ENCODE assay signal across 9 mouse cellular contexts in the genomic region with DNA sequence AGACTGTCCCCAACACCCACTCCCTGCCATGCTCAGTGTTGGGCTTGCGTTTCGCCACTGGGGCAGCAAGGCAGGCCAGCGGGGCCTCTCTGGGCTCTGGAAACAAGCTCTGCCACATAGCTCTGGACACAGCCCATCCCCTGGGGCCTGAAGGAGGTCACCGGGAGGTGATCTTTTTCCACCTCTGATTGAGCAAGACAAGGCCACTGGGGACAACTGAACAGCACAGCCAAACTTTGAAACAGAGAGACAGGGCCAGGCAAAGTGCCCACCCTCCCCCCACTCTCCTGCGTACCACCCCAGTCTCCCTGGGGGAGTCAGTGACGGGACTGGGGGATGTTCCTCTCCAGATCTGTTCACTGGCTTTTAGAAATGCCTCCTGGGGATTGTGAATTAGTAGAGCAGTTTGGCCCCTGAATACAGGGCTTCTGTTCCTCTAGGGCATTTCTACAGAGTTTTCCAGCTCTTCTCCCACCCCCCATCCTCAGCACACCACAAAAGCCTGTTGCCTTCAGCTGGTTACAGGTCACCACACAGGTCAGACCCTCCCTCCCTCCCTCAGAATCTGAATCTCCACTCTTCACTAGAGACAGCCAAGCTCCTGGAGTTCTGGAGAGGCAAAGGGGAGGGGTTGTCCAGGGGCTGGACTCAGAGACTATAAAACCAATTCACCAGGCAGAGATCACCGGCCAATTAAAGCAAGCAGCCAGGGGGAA. TPM values are rescaled to one million over a fixed set of nuclear protein-coding genes. Genes with fewer than 3 reads are reported as not detected.
A peak's percentile ranks its signal among the peaks of the same experiment; 100 is the strongest.
DNase-seq lines count a peak whose midpoint lies in the region; ATAC-seq lines count a peak whose summit lies in the region.
"Had no signal": no experiment of that assay in that cellular context is flagged by ENCODE, and none has a peak within 500 bp of the region (broad histone marks: within the 10 kb centered on the region; RNA-seq: fewer than 3 reads in every experiment).

No protein-coding gene starts in this region.

- peak; percentile 63 for DNase-seq in MN1 (ENCODE audit: low spot score)
- peak; percentile 78 for DNase-seq in heart, postnatal 25 days (ENCODE audit: low spot score)
- peak; percentile 79 to 84 for DNase-seq in kidney, postnatal 4 days
- no peak for DNase-seq in left cerebral cortex, postnatal 14 days (ENCODE audit: low spot score in 2 of 2)
- DNase-seq in thymus, adult 18-20 months = no peak

- no peaks in the 10 kb centered on the region for H3K27me3 ChIP-seq in embryonic facial prominence, embryonic 12.5 days
- H3K27me3 ChIP-seq in midbrain, embryonic 12.5 days = no peaks in the 10 kb centered on the region

- ATAC-seq in embryonic facial prominence, embryonic 12.5 days (ENCODE audit: insufficient number of reproducible peaks, insufficient read depth, low FRiP score, low TSS enrichment) = peak; percentile 19
- peak; percentile 9; the same call in 1 of the 2 replicates for ATAC-seq in midbrain, embryonic 12.5 days (ENCODE audit: low FRiP score, low read depth)
- ATAC-seq in frontal cortex, adult (ENCODE audit: low TSS enrichment) = no peak

- peak overlapping the region; percentile 21; the same call in 1 of the 2 replicates for H3K4me2 ChIP-seq in embryonic facial prominence, embryonic 12.5 days (replicated peaks)
- no peak overlapping the region for H3K4me2 ChIP-seq in midbrain, embryonic 12.5 days (replicated peaks)

- peak overlapping the region; percentile 78 for H3K27ac ChIP-seq in embryonic facial prominence, embryonic 12.5 days
- peak overlapping the region; percentile 56 for H3K27ac ChIP-seq in midbrain, embryonic 12.5 days (replicated peaks)
- H3K27ac ChIP-seq: macrophage had no signal

- intact Hi-C loops in heart, postnatal 25 days (cut with DNase I) = no loop called here
- intact Hi-C loops in left cerebral cortex, postnatal 14 days (cut with DNase I) = no loop called here

- H3K36me3 ChIP-seq in embryonic facial prominence, embryonic 12.5 days = 0 out of 2 replicates have a peak, but pooled peaks cover 8% of the 10 kb centered on the region
- H3K36me3 ChIP-seq in midbrain, embryonic 12.5 days = no peaks in the 10 kb centered on the region

- 10% methylated on average over 7 of the region's 7 CpGs for WGBS in embryonic facial prominence, embryonic 12.5 days
- WGBS in midbrain, embryonic 12.5 days = 8% methylated on average over 7 of the region's 7 CpGs

- no peak overlapping the region for H3K4me3 ChIP-seq in embryonic facial prominence, embryonic 12.5 days
- H3K4me3 ChIP-seq in midbrain, embryonic 12.5 days = no peak overlapping the region

- peaks cover 53% of the 10 kb centered on the region for H3K4me1 ChIP-seq in embryonic facial prominence, embryonic 12.5 days
- peaks cover 50% of the 10 kb centered on the region for H3K4me1 ChIP-seq in midbrain, embryonic 12.5 days

- no peaks in the 10 kb centered on the region for H3K9me3 ChIP-seq in embryonic facial prominence, embryonic 12.5 days
- H3K9me3 ChIP-seq in midbrain, embryonic 12.5 days = no peaks in the 10 kb centered on the region

- peak overlapping the region; percentile 20; the same call in 1 of the 2 replicates for H3K9ac ChIP-seq in embryonic facial prominence, embryonic 12.5 days
- H3K9ac ChIP-seq in midbrain, embryonic 12.5 days (replicated peaks) = no peak overlapping the region; the same call in 1 of the 2 replicates

RNA-seq across cellular contexts. Expression of a gene that starts 19.9 kb away (rescaled TPM):
- polyA plus RNA-seq in embryonic facial prominence, embryonic 12.5 days (2016; fragmentation: Nextera tagmentation; extraction: Ambion mirVana) = 6.6 and 7.1 TPM in 2 replicates
- total RNA-seq in heart, postnatal 25 days (2021) = 10 to 100 TPM in 1 of 2 experiments, 1 to 10 TPM in 1; 7.3 to 11.5 TPM
- 2.1 and 4.1 TPM in 2 replicates for polyA plus RNA-seq in midbrain, embryonic 12.5 days (2016; fragmentation: Nextera tagmentation; extraction: Ambion mirVana)
- 1 to 10 TPM; 3.8 to 4.4 TPM for total RNA-seq in left cerebral cortex, postnatal 14 days (2021)

RNA-seq across cellular contexts. Expression of a gene that starts 50.1 kb away (rescaled TPM):
- 239 and 256 TPM in 2 replicates for polyA plus RNA-seq in embryonic facial prominence, embryonic 12.5 days (2016; fragmentation: Nextera tagmentation; extraction: Ambion mirVana)
- total RNA-seq in heart, postnatal 25 days (2021) = 100 to 1,000 TPM; 107 to 116 TPM
- polyA plus RNA-seq in midbrain, embryonic 12.5 days (2016; fragmentation: Nextera tagmentation; extraction: Ambion mirVana) = 280 and 286 TPM in 2 replicates
- total RNA-seq in left cerebral cortex, postnatal 14 days (2021) = 100 to 1,000 TPM; 157 to 167 TPM

Comparison
In these comparisons a context has a peak if more than half of its experiments do, and no peak if none do; other contexts are left out.
1. DNase-seq: peak in MN1 (single experiment), heart, postnatal 25 days (single experiment) and kidney, postnatal 4 days (2 of 2); none in left cerebral cortex, postnatal 14 days (0 of 2) and thymus, adult 18-20 months (0 of 2).